Mouse (Mus musculus) skeletal muscle tissue, postnatal 0 days (tissue): Measurements from ENCODE around the gene BC053393. TPM values are rescaled to one million over a fixed set of nuclear protein-coding genes. Genes with fewer than 3 reads are reported as not detected.

Experiments
- polyA plus RNA-seq: library from polyadenylated mRNA; unstranded; fragments of >200 nt; fragmentation: Nextera tagmentation; extraction: Ambion mirVana; gene quantifications from 2 replicates; pipeline ENCODE4 v1.2.1, GENCODE M21; 2015

Gene BC053393
- not detected in 2 replicates for polyA plus RNA-seq

GRCm38 (mm10) chr11:46571327-46571726 is at the start of gene BC053393:
BC053393 (plus strand) TSS chr11:46571536.

DNA sequence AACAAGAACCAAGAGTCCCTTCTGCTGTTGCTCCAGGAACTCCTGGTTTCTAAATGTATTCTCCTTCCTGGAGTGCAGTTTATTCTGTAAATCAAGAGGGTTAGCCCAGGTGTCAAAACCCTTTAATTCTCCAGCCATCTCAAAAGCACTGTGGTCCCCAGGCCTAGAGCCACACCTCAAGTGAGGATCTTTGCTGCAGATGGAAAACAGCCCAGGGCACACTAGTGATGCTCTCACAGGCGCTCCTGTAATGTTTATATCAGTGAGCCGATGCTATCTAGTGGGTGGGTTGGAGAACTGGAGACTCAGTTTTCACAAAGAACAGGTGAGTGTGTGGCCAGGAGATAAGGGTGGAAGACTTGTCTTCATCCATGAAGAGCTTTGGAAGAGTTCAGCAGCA is 47.4 kb upstream of the BC053393 start, which contains the start of gene Gm12169:
Gene Gm12169, plus strand, starts transcription at position 301 of the 400 bp plus-strand sequence.

DNA sequence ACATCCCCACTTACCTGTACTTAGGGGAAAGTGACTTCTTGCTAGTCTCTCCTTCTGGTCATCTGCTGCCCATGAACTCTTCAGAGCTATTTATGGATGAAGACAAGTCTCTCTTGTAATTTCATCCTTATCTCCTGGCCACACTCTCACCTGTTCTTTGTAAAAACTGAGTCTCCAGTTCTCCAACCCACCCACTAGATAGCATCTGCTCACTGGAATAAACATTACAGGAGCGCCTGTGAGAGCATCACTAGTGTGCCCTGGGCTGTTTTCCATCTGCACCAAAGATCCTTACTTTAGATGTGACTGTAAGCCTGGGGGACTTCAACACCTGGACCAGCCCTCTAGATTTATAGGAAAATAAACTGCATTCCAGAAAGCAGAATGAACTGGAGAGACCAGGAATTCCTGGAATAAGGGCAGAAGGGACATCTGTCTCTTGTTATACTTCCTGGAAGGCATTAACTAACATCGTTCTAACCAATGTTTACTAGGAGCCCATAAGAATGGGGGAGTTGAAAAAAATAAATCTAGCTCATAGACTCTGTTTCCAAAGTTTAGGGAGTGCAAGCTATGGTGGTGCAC is 58.0 kb downstream of the BC053393 start, which contains the start of gene Dppa1:
Gene Dppa1, minus strand, starts transcription at position 51 of the 585 bp plus-strand sequence.

Other genes starting within 250 kb of the BC053393 start
- 0.04 and 0.07 TPM in 2 replicates for gene Itk, start 182.0 kb upstream of the BC053393 start, polyA plus RNA-seq
- gene Fam71b, start 175.0 kb upstream of the BC053393 start, polyA plus RNA-seq, result not detected in 2 replicates
- gene Med7, start 134.6 kb upstream of the BC053393 start, polyA plus RNA-seq, result 36.2 and 38.5 TPM in 2 replicates
- 0.15 and 0.18 TPM in 2 replicates for gene Havcr2, start 116.6 kb upstream of the BC053393 start, polyA plus RNA-seq
- gene Gm12169, start 47.3 kb upstream of the BC053393 start, polyA plus RNA-seq, result not detected in 2 replicates
- gene Dppa1, start 57.7 kb downstream of the BC053393 start, polyA plus RNA-seq, result not detected in 2 replicates
- gene Timd2, start 135.5 kb downstream of the BC053393 start, polyA plus RNA-seq, result not detected in 2 replicates
- gene Havcr1, start 163.5 kb downstream of the BC053393 start, polyA plus RNA-seq, result 0.10 TPM in 1 of 2 replicates, not detected in the other
- gene Timd4, start 239.3 kb downstream of the BC053393 start, polyA plus RNA-seq, result 0.89 and 1.1 TPM in 2 replicates